Mouse (Mus musculus) hindbrain, postnatal 0 days (tissue): ENCODE measurements around the gene Rarres2. TPM values are rescaled to one million over a fixed set of nuclear protein-coding genes. Genes with fewer than 3 reads are reported as not detected.

Source experiments
- ATAC-seq: fragments of 200-750 bp; cut with Nextera tagmentation; 2 replicates; pipeline ENCODE4 v1.8.0; 2017; ENCODE audit warnings: mild to moderate bottlenecking, moderate TSS enrichment, moderate library complexity
- DNase-seq: peaks from one replicate; pipeline ENCODE4 v3.0.0-alpha.2; 2015; ENCODE audit warnings: low spot score
- H3K27ac ChIP-seq: fragments of 300-500 bp; sonication (generic); 2 replicates; pipeline ENCODE4 v1.5.1; 2014; ENCODE audit warnings: mild to moderate bottlenecking
- H3K27me3 ChIP-seq: fragments of 300-500 bp; sonication (generic); 2 replicates; pipeline ENCODE4 v1.6.1; 2014; ENCODE audit warnings: low read length, mixed read lengths; ENCODE audit not compliant: insufficient read depth
- H3K36me3 ChIP-seq: fragments of 300-500 bp; sonication (generic); 2 replicates; pipeline ENCODE4 v1.6.1; 2014; ENCODE audit warnings: low read length, mixed read lengths; ENCODE audit not compliant: insufficient read depth
- H3K4me1 ChIP-seq: fragments of 300-500 bp; sonication (generic); 2 replicates; pipeline ENCODE4 v1.6.1; 2014; ENCODE audit warnings: antibody characterized with exemption, low read length, mixed read lengths; ENCODE audit not compliant: insufficient read depth
- H3K4me2 ChIP-seq: fragments of 300-500 bp; sonication (generic); 2 replicates; pipeline ENCODE4 v1.6.1; 2014; ENCODE audit warnings: low read depth, mild to moderate bottlenecking, low read length, moderate library complexity, mixed read lengths
- H3K4me3 ChIP-seq: fragments of 300-500 bp; sonication (generic); 2 replicates; pipeline ENCODE4 v1.5.1; 2014; ENCODE audit warnings: low read length
- H3K9ac ChIP-seq: fragments of 300-500 bp; sonication (generic); replicated peaks from 2 replicates; pipeline ENCODE4 v1.6.1; 2014; ENCODE audit warnings: mild to moderate bottlenecking, low read length, moderate library complexity, mixed read lengths
- H3K9me3 ChIP-seq: fragments of 300-500 bp; sonication (generic); 2 replicates; pipeline ENCODE4 v1.6.1; 2016; ENCODE audit warnings: low read length, mixed read lengths
- CTCF ChIP-seq: IDR thresholded peaks from 2 replicates; pipeline ENCODE4 v1.5.1; 2016; ENCODE audit warnings: antibody characterized with exemption, control low read depth, low read depth
- WGBS: fragments of 180-500 bp; shearing (Covaris S2); extraction: QIAGEN DNeasy Blood & Tissue Kit; methylation state at CpG from one replicate; pipeline ENCODE4 v1.1.7; 2014; 5-methylcytosine and 5-hydroxymethylcytosine counted together
- polyA plus RNA-seq: library from polyadenylated mRNA; unstranded; fragments of >200 nt; fragmentation: Nextera tagmentation; extraction: Ambion mirVana; gene quantifications from 2 replicates; pipeline ENCODE4 v1.2.1, GENCODE M21; 2015
- total RNA-seq: library from RNA; depleted of rRNA; stranded (reverse); fragments of >200 nt; gene quantifications from 2 replicates; pipeline ENCODE4 v1.2.3, GENCODE M21; 2014

Gene Rarres2
- total and polyA plus RNA-seq, 2 experiments from 2014 or later: 4.3 to 10.4 TPM

- Histone ChIP-seq H3K36me3 (peaks cover 14% of the 10 kb centered on the region; the same call in 1 of the 2 replicates), H3K4me3 (peak within 1 kb of the TSS; percentile 55), H3K9ac (peak within 1 kb of the TSS; percentile 85), H3K27ac (peak within 1 kb of the TSS; percentile 90), H3K4me1 (peaks cover 13% of the 10 kb centered on the region), H3K27me3 (no peaks in the 10 kb centered on the region), H3K9me3 (no peaks in the 10 kb centered on the region), H3K4me2 (peak within 1 kb of the TSS; percentile 76)
- DNase-seq: peak; percentile 99
- TF ChIP-seq CTCF: no peak
- WGBS: 3% methylated on average over 38 of the region's 38 CpGs
- ATAC-seq: peak; percentile 94
Measured at GRCm38 (mm10) chr6:48537105-48537954, 35.3 kb downstream of the Rarres2 start, which contains the start of gene Atp6v0e2. TSS of gene Atp6v0e2 (plus strand) at chr6:48537615.

GRCm38 (mm10) chr6:48536091-48536490 lies 36.5 kb downstream of the Rarres2 start:
- Histone ChIP-seq H3K9me3 (no peaks in the 10 kb centered on the region), H3K27me3 (no peaks in the 10 kb centered on the region), H3K27ac (no peak overlapping the region), H3K4me2 (no peak overlapping the region), H3K4me3 (no peak overlapping the region), H3K9ac (no peak overlapping the region), H3K36me3 (peaks cover 8% of the 10 kb centered on the region; the same call in 1 of the 2 replicates), H3K4me1 (peaks cover 13% of the 10 kb centered on the region)
- no peak for TF ChIP-seq CTCF
- DNase-seq: no peak
- no peak for ATAC-seq
- 71% methylated on average over 4 of the region's 4 CpGs for WGBS

- Histone ChIP-seq H3K4me2 (no peak overlapping the region), H3K4me3 (no peak overlapping the region), H3K36me3 (no peaks in the 10 kb centered on the region), H3K27me3 (no peaks in the 10 kb centered on the region), H3K9me3 (no peaks in the 10 kb centered on the region), H3K27ac (no peak overlapping the region), H3K9ac (no peak overlapping the region), H3K4me1 (peaks cover 13% of the 10 kb centered on the region)
- no peak for TF ChIP-seq CTCF
- DNase-seq (no peak), ATAC-seq (no peak)
- WGBS: 79% methylated on average over 8 of the region's 8 CpGs
Measured at GRCm38 (mm10) chr6:48534913-48535312, 37.7 kb downstream of the Rarres2 start.

GRCm38 (mm10) chr6:48533475-48533874 lies 39.1 kb downstream of the Rarres2 start:
- ATAC-seq: no peak

GRCm38 (mm10) chr6:48530862-48531261 lies 41.7 kb downstream of the Rarres2 start:
- DNase-seq: no peak
- ATAC-seq: no peak
- no peak overlapping the region for H3K9ac ChIP-seq
- no peaks in the 10 kb centered on the region for H3K4me1 ChIP-seq
- WGBS: 70% methylated on average over 2 of the region's 2 CpGs
- H3K4me2 ChIP-seq: no peak overlapping the region
- H3K27ac ChIP-seq: no peak overlapping the region
- no peak overlapping the region for H3K4me3 ChIP-seq
- no peaks in the 10 kb centered on the region for H3K27me3 ChIP-seq
- H3K36me3 ChIP-seq: peaks cover 8% of the 10 kb centered on the region; the same call in 1 of the 2 replicates
- H3K9me3 ChIP-seq: no peaks in the 10 kb centered on the region
- TF ChIP-seq CTCF: no peak

More at GRCm38 (mm10) chr6:48533475-48533874, 39.1 kb downstream of the Rarres2 start:
- Histone ChIP-seq H3K4me3 (no peak overlapping the region), H3K4me1 (peaks cover 13% of the 10 kb centered on the region), H3K4me2 (no peak overlapping the region), H3K9ac (no peak overlapping the region), H3K36me3 (no peaks in the 10 kb centered on the region), H3K27me3 (no peaks in the 10 kb centered on the region), H3K9me3 (no peaks in the 10 kb centered on the region), H3K27ac (no peak overlapping the region)
- no peak for TF ChIP-seq CTCF
- WGBS: 82% methylated on average over 2 of the region's 2 CpGs
- no peak for DNase-seq

- H3K9me3 ChIP-seq: no peaks in the 10 kb centered on the region
- ATAC-seq (no peak), DNase-seq (no peak)
- no peak for TF ChIP-seq CTCF
- no peak overlapping the region for H3K9ac ChIP-seq
- H3K36me3 ChIP-seq: peaks cover 8% of the 10 kb centered on the region; the same call in 1 of the 2 replicates
- no peak overlapping the region for H3K27ac ChIP-seq
- WGBS: 75% methylated on average over 16 of the region's 16 CpGs
- no peak overlapping the region for H3K4me2 ChIP-seq
- no peaks in the 10 kb centered on the region for H3K27me3 ChIP-seq
- no peak overlapping the region for H3K4me3 ChIP-seq
- H3K4me1 ChIP-seq: no peaks in the 10 kb centered on the region
Measured at GRCm38 (mm10) chr6:48529871-48530440, 42.6 kb downstream of the Rarres2 start.
